Mouse (Mus musculus) E14TG2a.4 (cell line): Measurements from ENCODE around the gene Csnk1g1.

Experiments
- CTCF ChIP-seq: conservative IDR thresholded peaks from 2 replicates; pipeline ENCODE4 v1.5.1; 2014; ENCODE audit warnings: low read length
- NANOG ChIP-seq: IDR thresholded peaks from 2 replicates; pipeline ENCODE4 v1.6.1; 2014; ENCODE audit warnings: borderline replicate concordance, low read length, mixed read lengths
- POU5F1 ChIP-seq: IDR thresholded peaks from 2 replicates; pipeline ENCODE4 v1.6.1; 2014; ENCODE audit warnings: low read length, borderline replicate concordance

GRCm38 (mm10) chr9:66060986-66061385, 152.3 kb downstream of the Csnk1g1 start:
- TF ChIP-seq CTCF (no peak), POU5F1 (no peak), NANOG (no peak)
